Mouse (Mus musculus) gastrocnemius, adult 2 months (tissue): ENCODE results near the gene Stat5a. TPM values are rescaled to one million over a fixed set of nuclear protein-coding genes. Genes with fewer than 3 reads are reported as not detected.

ENCODE experiments used
- DNase-seq: peaks from one replicate; pipeline ENCODE4 v3.0.0; 2022
- H3K27ac ChIP-seq: fragments of 200-600 bp; 2 replicates; pipeline ENCODE4 v1.8.1; 2022; ENCODE audit warnings: mild to moderate bottlenecking
- H3K4me3 ChIP-seq: fragments of 200-600 bp; 2 replicates; pipeline ENCODE4 v1.8.1; 2022; ENCODE audit warnings: mild to moderate bottlenecking, moderate library complexity
- CTCF ChIP-seq: fragments of 200-600 bp; IDR thresholded peaks from 2 replicates; pipeline ENCODE4 v1.8.1; 2022; ENCODE audit warnings: antibody characterized with exemption, mild to moderate bottlenecking, moderate library complexity
- intact Hi-C: fragments of 180-260 bp; cut with DNase I; formaldehyde crosslinking; loops from one replicate; pipeline ENCODE4 v1.15.1; 2025
- total RNA-seq, 2 experiments: library from RNA; stranded (reverse); gene quantifications; 2 replicates each; pipeline ENCODE4 v1.2.3; 2021

Gene Stat5a
- total RNA-seq, 2 experiments from 2014 or later, result 11.7 to 15.8 TPM

GRCm38 (mm10) chr11:100822365-100822764, 36.8 kb upstream of the Stat5a start:
- TF ChIP-seq CTCF, result no peak
- DNase-seq, result peak; percentile 82
- H3K27ac ChIP-seq, result peak overlapping the region; percentile 95
- peak overlapping the region; percentile 70 for H3K4me3 ChIP-seq
- intact Hi-C loops, result no loop called here

- intact Hi-C loops, result no loop called here
- Histone ChIP-seq H3K4me3 (no peak overlapping the region), H3K27ac (peak overlapping the region; percentile 95)
- no peak for DNase-seq
- TF ChIP-seq CTCF, result no peak
Observed at GRCm38 (mm10) chr11:100823543-100824313, 35.4 kb upstream of the Stat5a start.

- TF ChIP-seq CTCF, result no peak
- intact Hi-C loops, result no loop called here
- peak overlapping the region; percentile 95 for H3K27ac ChIP-seq
- no peak overlapping the region for H3K4me3 ChIP-seq
- no peak for DNase-seq
Observed at GRCm38 (mm10) chr11:100824496-100824895, 34.7 kb upstream of the Stat5a start.

GRCm38 (mm10) chr11:100825451-100825850, 33.7 kb upstream of the Stat5a start:
- no peak for TF ChIP-seq CTCF
- intact Hi-C loops, result no loop called here
- peak overlapping the region; percentile 45 for H3K4me3 ChIP-seq
- peak overlapping the region; percentile 95 for H3K27ac ChIP-seq
- DNase-seq, result no peak

- intact Hi-C loops, result no loop called here
- TF ChIP-seq CTCF, result no peak
- H3K4me3 ChIP-seq, result peak overlapping the region; percentile 45
Observed at GRCm38 (mm10) chr11:100826161-100826866, 32.8 kb upstream of the Stat5a start.

GRCm38 (mm10) chr11:100828676-100829151, 30.4 kb upstream of the Stat5a start:
- intact Hi-C loops, result no loop called here
- peak; percentile 55 for DNase-seq
- H3K27ac ChIP-seq, result peak overlapping the region; percentile 85
- peak overlapping the region; percentile 45 for H3K4me3 ChIP-seq
- TF ChIP-seq CTCF, result no peak

More at GRCm38 (mm10) chr11:100826161-100826866, 32.8 kb upstream of the Stat5a start:
- peak overlapping the region; percentile 95 for H3K27ac ChIP-seq
- no peak for DNase-seq

GRCm38 (mm10) chr11:100829691-100830090, 29.5 kb upstream of the Stat5a start:
- peak; percentile 73 for DNase-seq
- Histone ChIP-seq H3K27ac (peak overlapping the region; percentile 85), H3K4me3 (peak overlapping the region; percentile 45)
- no peak for TF ChIP-seq CTCF
- intact Hi-C loops, result loop anchor here (5.0 kb wide), 1 partner anchor 63 kb away; no protein-coding TSS in a partner anchor

GRCm38 (mm10) chr11:100831396-100831795, 27.8 kb upstream of the Stat5a start:
- DNase-seq, result no peak
- H3K4me3 ChIP-seq, result peak overlapping the region; percentile 45
- no peak for TF ChIP-seq CTCF
- peak overlapping the region; percentile 85 for H3K27ac ChIP-seq
- intact Hi-C loops, result loop anchor here (5.0 kb wide), 1 partner anchor 61 kb away; no protein-coding TSS in a partner anchor

GRCm38 (mm10) chr11:100833466-100833865, 25.7 kb upstream of the Stat5a start:
- Histone ChIP-seq H3K27ac (peak overlapping the region; percentile 85; the same call in 1 of the 2 replicates), H3K4me3 (no peak overlapping the region)
- peak; percentile 60 for TF ChIP-seq CTCF
- intact Hi-C loops, result loop anchor here (5.0 kb wide), 1 partner anchor 59 kb away; no protein-coding TSS in a partner anchor
- DNase-seq, result peak; percentile 62

- peak; percentile 58 for TF ChIP-seq CTCF
- intact Hi-C loops, result no loop called here
- Histone ChIP-seq H3K27ac (no peak overlapping the region), H3K4me3 (no peak overlapping the region)
- no peak for DNase-seq
Observed at GRCm38 (mm10) chr11:100836923-100837702, 22.0 kb upstream of the Stat5a start.

GRCm38 (mm10) chr11:100838894-100839293, 20.3 kb upstream of the Stat5a start:
- no peak for DNase-seq
- intact Hi-C loops, result no loop called here
- Histone ChIP-seq H3K27ac (peak overlapping the region; percentile 8; the same call in 1 of the 2 replicates), H3K4me3 (no peak overlapping the region)
- no peak for TF ChIP-seq CTCF

- peak; percentile 11 for DNase-seq
- Histone ChIP-seq H3K27ac (peak overlapping the region; percentile 64), H3K4me3 (no peak overlapping the region)
- no peak for TF ChIP-seq CTCF
- intact Hi-C loops, result no loop called here
Observed at GRCm38 (mm10) chr11:100839523-100839922, 19.6 kb upstream of the Stat5a start.
